Mouse (Mus musculus) ovary, adult 10 weeks (tissue): ENCODE measurements around the gene Gm13023. TPM values are rescaled to one million over a fixed set of nuclear protein-coding genes. Genes with fewer than 3 reads are reported as not detected.

ENCODE experiments used
- polyA plus RNA-seq: library from polyadenylated mRNA; stranded (reverse); fragments of 350-450 nt; fragmentation: Illumina TruSeq; extraction: RNeasy Lipid Tissue Mini Kit (QIAGEN cat#74804); gene quantifications from one replicate; pipeline ENCODE4 v1.2.3, GENCODE M21; 2014

Gene Gm13023
- polyA plus RNA-seq = 76.3 TPM

GRCm38 (mm10) chr4:143789052-143789451 lies at the start of gene Gm13023:
Gm13023 (plus strand) TSS chr4:143789352.

GRCm38 (mm10) chr4:143815993-143816392 lies 26.8 kb downstream of the Gm13023 start, which contains the start of gene Gm13084:
Gm13084 (minus strand) TSS chr4:143816093.

Other genes starting within 250 kb of the Gm13023 start
- not detected for gene BC080695, start 237.7 kb upstream of the Gm13023 start, polyA plus RNA-seq
- not detected for gene Gm13057, start 237.6 kb upstream of the Gm13023 start, polyA plus RNA-seq
- gene Gm13083, start 174.3 kb upstream of the Gm13023 start, polyA plus RNA-seq = not detected
- not detected for gene Gm13088, start 132.1 kb upstream of the Gm13023 start, polyA plus RNA-seq
- gene Gm13089, start 86.6 kb upstream of the Gm13023 start, polyA plus RNA-seq = 9.5 TPM
- gene Gm13078, start 69.9 kb upstream of the Gm13023 start, polyA plus RNA-seq = not detected
- 104 TPM for gene Gm13084, start 26.7 kb downstream of the Gm13023 start, polyA plus RNA-seq
- gene Gm13103, start 57.1 kb downstream of the Gm13023 start, polyA plus RNA-seq = 54.2 TPM
- gene Pramef6, start 111.0 kb downstream of the Gm13023 start, polyA plus RNA-seq = not detected
- not detected for gene Pramef25, start 161.7 kb downstream of the Gm13023 start, polyA plus RNA-seq
- not detected for gene Gm13101, start 177.6 kb downstream of the Gm13023 start, polyA plus RNA-seq
- 0.94 TPM for gene Pramef17, start 205.0 kb downstream of the Gm13023 start, polyA plus RNA-seq